Mouse (Mus musculus) bone marrow macrophage, adult 2 months (primary cell): ENCODE measurements around the gene Elf3.

Source experiments
- CTCF ChIP-seq: IDR thresholded peaks from 2 replicates; pipeline ENCODE4 v1.5.1; 2012; ENCODE audit warnings: low read depth, mild to moderate bottlenecking, low read length, moderate library complexity
- POLR2A ChIP-seq: IDR thresholded peaks from 2 replicates; pipeline ENCODE4 v1.6.1; 2012; ENCODE audit warnings: mild to moderate bottlenecking, low read depth, low read length, borderline replicate concordance

DNA sequence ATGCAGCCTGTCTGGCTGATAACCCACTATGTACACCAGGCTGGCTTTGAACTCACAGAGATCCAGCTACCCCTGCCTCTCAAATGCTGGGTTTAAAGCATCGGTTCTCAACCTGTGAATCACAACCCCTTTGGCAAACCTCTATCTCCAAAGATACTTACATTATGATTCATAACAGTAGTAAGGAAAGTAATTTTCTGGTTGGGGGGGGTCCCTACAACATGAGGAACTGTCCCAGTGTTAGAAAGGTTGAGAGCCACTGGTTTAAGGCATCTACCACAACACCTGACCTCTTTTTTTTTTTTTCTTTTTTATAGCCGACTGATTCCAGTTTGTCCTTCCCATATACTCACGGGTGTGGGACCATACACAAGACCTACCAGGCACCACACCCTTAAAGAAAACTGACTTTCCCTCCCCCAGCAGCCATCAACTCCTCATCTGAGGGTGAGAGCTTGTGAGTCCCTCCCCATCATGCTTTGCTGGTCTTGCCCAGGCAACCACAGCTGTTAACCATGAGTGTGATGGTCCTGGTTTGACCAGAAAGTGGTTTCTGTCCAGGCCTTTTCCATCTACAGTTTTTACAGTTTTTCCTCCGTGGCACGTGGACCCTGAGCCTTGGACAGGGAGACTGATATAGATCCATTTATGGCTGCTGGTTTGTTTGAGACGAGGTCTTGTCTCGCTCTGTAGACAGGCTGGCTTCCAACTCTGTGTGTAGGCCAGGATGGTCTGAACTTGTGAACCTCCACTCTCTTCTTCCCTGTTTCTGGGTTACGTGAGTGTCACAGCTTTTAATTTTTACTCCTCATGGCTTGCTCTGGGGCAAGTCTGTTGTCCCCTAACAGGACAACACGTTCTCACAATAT lies 44.4 kb downstream of the Elf3 start:
- TF ChIP-seq CTCF (no peak), POLR2A (no peak)
